Mouse (Mus musculus): ENCODE results near the gene Tgfb1. TPM values are rescaled to one million over a fixed set of nuclear protein-coding genes. Genes with fewer than 3 reads are reported as not detected.
"Not testable (repeated sequence)": the region's sequence is repeated elsewhere in the genome, so short reads cannot be mapped to it uniquely, and the experiment has no call there.

Tgfb1 gene
- polyA plus RNA-seq, 1 experiment from 2014 or later: 3.2 TPM

- H3K4me3 ChIP-seq (ENCODE audit: low read depth, low read length): no peak overlapping the region
- WGBS: 85% methylated on average over 9 of the region's 9 CpGs
- DNase-seq (ENCODE audit: low spot score) (no peak), ATAC-seq (replicated peaks; ENCODE audit: low FRiP score, low TSS enrichment, low read depth) (no peak)
- no peaks in the 10 kb centered on the region for H3K9me3 ChIP-seq (ENCODE audit: control insufficient read depth, low read length)
- H3K36me3 ChIP-seq (ENCODE audit: control insufficient read depth, insufficient read depth, low read length): peaks cover 46% of the 10 kb centered on the region
- H3K27ac ChIP-seq (ENCODE audit: low read depth): no peak overlapping the region
- H3K4me2 ChIP-seq (ENCODE audit: low read length): no peak overlapping the region
- H3K4me1 ChIP-seq (replicated peaks; ENCODE audit: control insufficient read depth, insufficient read depth, low read length): peaks cover 29% of the 10 kb centered on the region
- no peak overlapping the region for H3K9ac ChIP-seq (ENCODE audit: low read length)
- H3K27me3 ChIP-seq (replicated peaks; ENCODE audit: control insufficient read depth, insufficient read depth, low read length): no peaks in the 10 kb centered on the region
Measured at GRCm38 (mm10) chr7:25712801-25713200, 26.0 kb downstream of the Tgfb1 start.

- ATAC-seq (replicated peaks; ENCODE audit: low FRiP score, low TSS enrichment, low read depth) (no peak), DNase-seq (ENCODE audit: low spot score) (no peak)
- no peak overlapping the region for H3K4me2 ChIP-seq (ENCODE audit: low read length)
- no peaks in the 10 kb centered on the region for H3K9me3 ChIP-seq (ENCODE audit: control insufficient read depth, low read length)
- no peak overlapping the region for H3K9ac ChIP-seq (ENCODE audit: low read length)
- H3K4me3 ChIP-seq (ENCODE audit: low read depth, low read length): no peak overlapping the region
- peaks cover 46% of the 10 kb centered on the region for H3K36me3 ChIP-seq (ENCODE audit: control insufficient read depth, insufficient read depth, low read length)
- 91% methylated on average over 8 of the region's 8 CpGs for WGBS
- no peak overlapping the region for H3K27ac ChIP-seq (ENCODE audit: low read depth)
- H3K27me3 ChIP-seq (replicated peaks; ENCODE audit: control insufficient read depth, insufficient read depth, low read length): no peaks in the 10 kb centered on the region
- peaks cover 36% of the 10 kb centered on the region for H3K4me1 ChIP-seq (replicated peaks; ENCODE audit: control insufficient read depth, insufficient read depth, low read length)
Measured at GRCm38 (mm10) chr7:25714581-25714980, 27.8 kb downstream of the Tgfb1 start.

GRCm38 (mm10) chr7:25715731-25716271, 29.0 kb downstream of the Tgfb1 start:
- Histone ChIP-seq H3K27ac (ENCODE audit: low read depth) (no peak overlapping the region), H3K4me1 (replicated peaks; ENCODE audit: control insufficient read depth, insufficient read depth, low read length) (peaks cover 30% of the 10 kb centered on the region), H3K27me3 (replicated peaks; ENCODE audit: control insufficient read depth, insufficient read depth, low read length) (no peaks in the 10 kb centered on the region), H3K9ac (ENCODE audit: low read length) (no peak overlapping the region), H3K9me3 (ENCODE audit: control insufficient read depth, low read length) (no peaks in the 10 kb centered on the region), H3K4me2 (ENCODE audit: low read length) (no peak overlapping the region), H3K4me3 (ENCODE audit: low read depth, low read length) (no peak overlapping the region), H3K36me3 (ENCODE audit: control insufficient read depth, insufficient read depth, low read length) (peaks cover 51% of the 10 kb centered on the region)
- ATAC-seq (replicated peaks; ENCODE audit: low FRiP score, low TSS enrichment, low read depth) (no peak), DNase-seq (ENCODE audit: low spot score) (no peak)
- WGBS: 95% methylated on average over 22 of the region's 22 CpGs

GRCm38 (mm10) chr7:25717478-25717877, 30.7 kb downstream of the Tgfb1 start:
- Histone ChIP-seq H3K27ac (ENCODE audit: low read depth) (no peak overlapping the region), H3K27me3 (replicated peaks; ENCODE audit: control insufficient read depth, insufficient read depth, low read length) (no peaks in the 10 kb centered on the region), H3K36me3 (ENCODE audit: control insufficient read depth, insufficient read depth, low read length) (peaks cover 60% of the 10 kb centered on the region), H3K4me2 (ENCODE audit: low read length) (peak overlapping the region; percentile 84), H3K4me1 (replicated peaks; ENCODE audit: control insufficient read depth, insufficient read depth, low read length) (peaks cover 15% of the 10 kb centered on the region), H3K9ac (ENCODE audit: low read length) (no peak overlapping the region), H3K9me3 (ENCODE audit: control insufficient read depth, low read length) (no peaks in the 10 kb centered on the region), H3K4me3 (ENCODE audit: low read depth, low read length) (no peak overlapping the region)
- WGBS: 81% methylated on average over 3 of the region's 3 CpGs
- DNase-seq (ENCODE audit: low spot score) (no peak), ATAC-seq (replicated peaks; ENCODE audit: low FRiP score, low TSS enrichment, low read depth) (no peak)

- peak; percentile 96 for DNase-seq (ENCODE audit: low spot score)
- Histone ChIP-seq H3K9ac (ENCODE audit: low read length) (peak within 1 kb of the TSS; percentile 69), H3K4me1 (replicated peaks; ENCODE audit: control insufficient read depth, insufficient read depth, low read length) (peaks cover 15% of the 10 kb centered on the region), H3K27me3 (replicated peaks; ENCODE audit: control insufficient read depth, insufficient read depth, low read length) (no peaks in the 10 kb centered on the region), H3K27ac (ENCODE audit: low read depth) (peak within 1 kb of the TSS; percentile 69), H3K36me3 (ENCODE audit: control insufficient read depth, insufficient read depth, low read length) (peaks cover 60% of the 10 kb centered on the region), H3K4me3 (ENCODE audit: low read depth, low read length) (peak within 1 kb of the TSS; percentile 63), H3K9me3 (ENCODE audit: control insufficient read depth, low read length) (no peaks in the 10 kb centered on the region), H3K4me2 (ENCODE audit: low read length) (peak within 1 kb of the TSS; percentile 84)
- peak; percentile 79 for ATAC-seq (replicated peaks; ENCODE audit: low FRiP score, low TSS enrichment, low read depth)
- 5% methylated on average over 32 of the region's 32 CpGs for whole genome bisulfite sequencing
Measured at GRCm38 (mm10) chr7:25718788-25719417, 32.1 kb downstream of the Tgfb1 start, which contains the start of gene Ccdc97. TSS of gene Ccdc97 (minus strand) at chr7:25719088.

GRCm38 (mm10) chr7:25719761-25720610, 33.2 kb downstream of the Tgfb1 start:
- peak; percentile 47 for ATAC-seq (replicated peaks; ENCODE audit: low FRiP score, low TSS enrichment, low read depth)
- Histone ChIP-seq H3K27me3 (replicated peaks; ENCODE audit: control insufficient read depth, insufficient read depth, low read length) (no peaks in the 10 kb centered on the region), H3K9ac (ENCODE audit: low read length) (no peak overlapping the region), H3K36me3 (ENCODE audit: control insufficient read depth, insufficient read depth, low read length) (peaks cover 60% of the 10 kb centered on the region), H3K9me3 (ENCODE audit: control insufficient read depth, low read length) (no peaks in the 10 kb centered on the region), H3K4me2 (ENCODE audit: low read length) (no peak overlapping the region), H3K27ac (ENCODE audit: low read depth) (no peak overlapping the region), H3K4me3 (ENCODE audit: low read depth, low read length) (no peak overlapping the region), H3K4me1 (replicated peaks; ENCODE audit: control insufficient read depth, insufficient read depth, low read length) (peaks cover 15% of the 10 kb centered on the region)
- 61% methylated on average over 10 of the region's 10 CpGs for WGBS
- peak; percentile 94 for DNase-seq (ENCODE audit: low spot score)

GRCm38 (mm10) chr7:25720760-25721159, 34.0 kb downstream of the Tgfb1 start:
- 81% methylated on average over 5 of the region's 5 CpGs for WGBS
- Histone ChIP-seq H3K9me3 (ENCODE audit: control insufficient read depth, low read length) (no peaks in the 10 kb centered on the region), H3K9ac (ENCODE audit: low read length) (no peak overlapping the region), H3K27ac (ENCODE audit: low read depth) (no peak overlapping the region), H3K4me1 (replicated peaks; ENCODE audit: control insufficient read depth, insufficient read depth, low read length) (peaks cover 15% of the 10 kb centered on the region), H3K27me3 (replicated peaks; ENCODE audit: control insufficient read depth, insufficient read depth, low read length) (no peaks in the 10 kb centered on the region), H3K4me2 (ENCODE audit: low read length) (no peak overlapping the region), H3K4me3 (ENCODE audit: low read depth, low read length) (no peak overlapping the region), H3K36me3 (ENCODE audit: control insufficient read depth, insufficient read depth, low read length) (peaks cover 60% of the 10 kb centered on the region)
- no peak for ATAC-seq (replicated peaks; ENCODE audit: low FRiP score, low TSS enrichment, low read depth)
- DNase-seq (ENCODE audit: low spot score): no peak

GRCm38 (mm10) chr7:25721776-25722175, 35.0 kb downstream of the Tgfb1 start:
- H3K9ac ChIP-seq (ENCODE audit: low read length); H3K27ac ChIP-seq (ENCODE audit: low read depth); DNase-seq (ENCODE audit: low spot score); H3K9me3 ChIP-seq (ENCODE audit: control insufficient read depth, low read length); H3K4me3 ChIP-seq (ENCODE audit: low read depth, low read length); H3K27me3 ChIP-seq (replicated peaks; ENCODE audit: control insufficient read depth, insufficient read depth, low read length); ATAC-seq (replicated peaks; ENCODE audit: low FRiP score, low TSS enrichment, low read depth); H3K4me2 ChIP-seq (ENCODE audit: low read length): not testable (repeated sequence)
- Histone ChIP-seq H3K36me3 (ENCODE audit: control insufficient read depth, insufficient read depth, low read length) (peaks cover 62% of the 10 kb centered on the region), H3K4me1 (replicated peaks; ENCODE audit: control insufficient read depth, insufficient read depth, low read length) (peaks cover 15% of the 10 kb centered on the region)
